12 mouse cellular contexts compared by ENCODE assay signal in the genomic region with DNA sequence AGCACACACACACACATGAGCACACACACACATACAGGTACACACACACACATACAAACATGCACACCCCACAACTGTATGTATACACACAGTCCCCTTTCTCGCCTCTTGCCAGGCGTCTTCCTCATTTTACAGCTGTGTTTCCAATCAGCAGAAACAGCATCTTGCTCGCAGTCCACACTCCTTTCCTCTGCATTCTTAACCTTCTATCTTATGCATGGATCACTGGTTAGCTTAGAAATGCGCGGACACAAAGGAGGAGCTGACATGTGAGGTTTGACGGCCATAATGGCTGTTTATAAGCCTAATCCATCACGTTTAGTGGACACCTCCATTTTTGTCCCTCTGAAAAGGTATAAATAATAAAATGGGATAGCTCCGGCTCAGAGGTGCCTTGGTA.
DNase-seq lines count a peak whose midpoint lies in the region; ATAC-seq and TF ChIP-seq lines count a peak whose summit lies in the region.
"Had no signal": no experiment of that assay in that cellular context is flagged by ENCODE, and none has a peak within 500 bp of the region (broad histone marks: within the 10 kb centered on the region; RNA-seq: fewer than 3 reads in every experiment).

No protein-coding gene starts in this region.

- ATAC-seq in forebrain, embryonic 11.5 days (replicated peaks; ENCODE audit: low FRiP score), result peak; percentile 51; the same call in 1 of the 2 replicates
- no peak for ATAC-seq in forebrain, postnatal 0 days
- peak; percentile 34; the same call in 1 of the 2 replicates for ATAC-seq in midbrain, embryonic 12.5 days (ENCODE audit: low FRiP score, low read depth)
- no peak for ATAC-seq in midbrain, embryonic 15.5 days (replicated peaks)
- ATAC-seq: liver, postnatal 0 days had no signal

- H3K4me1 ChIP-seq in forebrain, embryonic 11.5 days (replicated peaks; ENCODE audit: control insufficient read depth, insufficient read depth, low read length), result peaks cover 33% of the 10 kb centered on the region
- no peaks in the 10 kb centered on the region for H3K4me1 ChIP-seq in forebrain, postnatal 0 days (ENCODE audit: insufficient read depth)
- H3K4me1 ChIP-seq in midbrain, embryonic 12.5 days, result peaks cover 47% of the 10 kb centered on the region
- peaks cover 14% of the 10 kb centered on the region for H3K4me1 ChIP-seq in midbrain, embryonic 15.5 days

- H3K27me3 ChIP-seq in forebrain, embryonic 11.5 days (ENCODE audit: control insufficient read depth, insufficient read depth, low read length), result no peaks in the 10 kb centered on the region
- H3K27me3 ChIP-seq in forebrain, postnatal 0 days (ENCODE audit: insufficient read depth, low read length), result no peaks in the 10 kb centered on the region; the same call in none of the 2 replicates
- H3K27me3 ChIP-seq in midbrain, embryonic 12.5 days, result no peaks in the 10 kb centered on the region
- no peaks in the 10 kb centered on the region for H3K27me3 ChIP-seq in midbrain, embryonic 15.5 days (replicated peaks)

- WGBS in forebrain, embryonic 11.5 days, result 23% methylated on average over 8 of the region's 8 CpGs
- 22% methylated on average over 8 of the region's 8 CpGs for WGBS in forebrain, postnatal 0 days
- 12% methylated on average over 8 of the region's 8 CpGs for WGBS in midbrain, embryonic 12.5 days
- 12% methylated on average over 8 of the region's 8 CpGs for WGBS in midbrain, embryonic 15.5 days

- no peak overlapping the region for H3K4me3 ChIP-seq in forebrain, embryonic 11.5 days (ENCODE audit: low read depth, low read length)
- H3K4me3 ChIP-seq in forebrain, postnatal 0 days (ENCODE audit: low read depth, low read length), result no peak overlapping the region
- H3K4me3 ChIP-seq in midbrain, embryonic 12.5 days, result no peak overlapping the region
- no peak overlapping the region for H3K4me3 ChIP-seq in midbrain, embryonic 15.5 days

- TF ChIP-seq CTCF in forebrain, postnatal 0 days (IDR thresholded peaks at IDR 0.05; ENCODE audit: low read depth), result no peak

- DNase-seq in forebrain, embryonic 11.5 days (ENCODE audit: low spot score), result no peak
- no peak for DNase-seq in forebrain, postnatal 0 days
- peak; percentile 77 for DNase-seq in mesoderm, embryonic 11.5 days (ENCODE audit: low read depth, low spot score)
- DNase-seq in left cerebral cortex, adult 9 months (ENCODE audit: low spot score in 2 of 2), result no peak
- DNase-seq in ovary, postnatal 10 days (ENCODE audit: low spot score), result no peak
- DNase-seq in testis, postnatal 10 days (ENCODE audit: low spot score), result no peak
- DNase-seq: adrenal gland, postnatal 25 days; cerebellum, adult 2 months; liver, postnatal 0 days had no signal

- peak overlapping the region; percentile 18; the same call in 1 of the 2 replicates for H3K4me2 ChIP-seq in forebrain, embryonic 11.5 days (ENCODE audit: low read depth, low read length, severe bottlenecking)
- H3K4me2 ChIP-seq in forebrain, postnatal 0 days (ENCODE audit: low read depth), result no peak overlapping the region
- H3K4me2 ChIP-seq in midbrain, embryonic 12.5 days (replicated peaks), result peak overlapping the region; percentile 29
- H3K4me2 ChIP-seq in midbrain, embryonic 15.5 days, result no peak overlapping the region
- H3K4me2 ChIP-seq: heart, embryonic 11.5 days had no signal

- no peaks in the 10 kb centered on the region for H3K9me3 ChIP-seq in forebrain, embryonic 11.5 days (ENCODE audit: control insufficient read depth, low read length)
- no peaks in the 10 kb centered on the region for H3K9me3 ChIP-seq in forebrain, postnatal 0 days (ENCODE audit: low read length)
- no peaks in the 10 kb centered on the region for H3K9me3 ChIP-seq in midbrain, embryonic 12.5 days
- no peaks in the 10 kb centered on the region for H3K9me3 ChIP-seq in midbrain, embryonic 15.5 days

- no peaks in the 10 kb centered on the region for H3K36me3 ChIP-seq in forebrain, embryonic 11.5 days (ENCODE audit: control insufficient read depth, insufficient read depth, low read length)
- no peaks in the 10 kb centered on the region for H3K36me3 ChIP-seq in forebrain, postnatal 0 days (ENCODE audit: insufficient read depth)
- no peaks in the 10 kb centered on the region for H3K36me3 ChIP-seq in midbrain, embryonic 12.5 days
- H3K36me3 ChIP-seq in midbrain, embryonic 15.5 days (replicated peaks), result no peaks in the 10 kb centered on the region

- no peak overlapping the region for H3K27ac ChIP-seq in forebrain, embryonic 11.5 days (ENCODE audit: low read depth, low read length)
- no peak overlapping the region for H3K27ac ChIP-seq in forebrain, postnatal 0 days (ENCODE audit: low read depth, low read length)
- 0 out of 2 replicates have a peak overlapping the region, but pooled peaks have one; percentile 20 for H3K27ac ChIP-seq in midbrain, embryonic 12.5 days (replicated peaks)
- no peak overlapping the region for H3K27ac ChIP-seq in midbrain, embryonic 15.5 days

- H3K9ac ChIP-seq in forebrain, embryonic 11.5 days (ENCODE audit: low read length), result no peak overlapping the region; the same call in 1 of the 2 replicates
- no peak overlapping the region for H3K9ac ChIP-seq in forebrain, postnatal 0 days
- H3K9ac ChIP-seq in midbrain, embryonic 12.5 days (replicated peaks), result no peak overlapping the region
- no peak overlapping the region for H3K9ac ChIP-seq in midbrain, embryonic 15.5 days
- H3K9ac ChIP-seq: liver, postnatal 0 days had no signal

Comparison
In these comparisons a context has a peak if more than half of its experiments do, and no peak if none do; other contexts are left out.
1. ATAC-seq: peak in forebrain, embryonic 11.5 days (single experiment) and midbrain, embryonic 12.5 days (single experiment); none in forebrain, postnatal 0 days (single experiment) and midbrain, embryonic 15.5 days (single experiment).
2. H3K4me2 ChIP-seq: peak in forebrain, embryonic 11.5 days (single experiment) and midbrain, embryonic 12.5 days (single experiment); none in forebrain, postnatal 0 days (single experiment) and midbrain, embryonic 15.5 days (single experiment).